Mouse (Mus musculus): Measurements from ENCODE around the gene Cep97.
"Not testable (repeated sequence)": the region's sequence is repeated elsewhere in the genome, so short reads cannot be mapped to it uniquely, and the experiment has no call there.

Cep97 gene

GRCm38 (mm10) chr16:55934453-55935037 is at the start of gene Cep97:
Gene Cep97 (minus strand): TSS chr16:55934855.
- DNase-seq (ENCODE audit: low spot score) = peak; percentile 86

DNA sequence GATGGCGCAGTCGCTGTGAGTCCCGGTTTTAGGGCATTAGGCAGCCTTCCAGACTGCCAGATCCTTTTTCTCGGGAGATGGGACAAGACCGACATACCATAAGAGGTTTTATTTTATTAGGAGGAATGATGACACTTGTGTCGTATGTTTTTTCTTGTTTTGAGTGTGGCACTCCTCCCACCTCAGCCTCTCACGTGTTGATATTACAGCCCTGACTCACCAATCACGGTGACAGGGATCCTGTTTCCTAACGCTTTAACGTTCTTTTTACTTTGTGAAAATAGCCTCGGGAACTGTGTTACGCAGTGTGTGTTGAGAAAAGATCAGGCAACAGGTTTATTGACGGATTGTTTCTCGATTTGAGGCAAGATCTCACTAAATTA is 40.2 kb upstream of the Cep97 start:
- no peak for DNase-seq (ENCODE audit: low spot score)

- DNase-seq (ENCODE audit: low spot score) = peak; percentile 91
Observed at GRCm38 (mm10) chr16:55974256-55974902, 39.7 kb upstream of the Cep97 start.

DNA sequence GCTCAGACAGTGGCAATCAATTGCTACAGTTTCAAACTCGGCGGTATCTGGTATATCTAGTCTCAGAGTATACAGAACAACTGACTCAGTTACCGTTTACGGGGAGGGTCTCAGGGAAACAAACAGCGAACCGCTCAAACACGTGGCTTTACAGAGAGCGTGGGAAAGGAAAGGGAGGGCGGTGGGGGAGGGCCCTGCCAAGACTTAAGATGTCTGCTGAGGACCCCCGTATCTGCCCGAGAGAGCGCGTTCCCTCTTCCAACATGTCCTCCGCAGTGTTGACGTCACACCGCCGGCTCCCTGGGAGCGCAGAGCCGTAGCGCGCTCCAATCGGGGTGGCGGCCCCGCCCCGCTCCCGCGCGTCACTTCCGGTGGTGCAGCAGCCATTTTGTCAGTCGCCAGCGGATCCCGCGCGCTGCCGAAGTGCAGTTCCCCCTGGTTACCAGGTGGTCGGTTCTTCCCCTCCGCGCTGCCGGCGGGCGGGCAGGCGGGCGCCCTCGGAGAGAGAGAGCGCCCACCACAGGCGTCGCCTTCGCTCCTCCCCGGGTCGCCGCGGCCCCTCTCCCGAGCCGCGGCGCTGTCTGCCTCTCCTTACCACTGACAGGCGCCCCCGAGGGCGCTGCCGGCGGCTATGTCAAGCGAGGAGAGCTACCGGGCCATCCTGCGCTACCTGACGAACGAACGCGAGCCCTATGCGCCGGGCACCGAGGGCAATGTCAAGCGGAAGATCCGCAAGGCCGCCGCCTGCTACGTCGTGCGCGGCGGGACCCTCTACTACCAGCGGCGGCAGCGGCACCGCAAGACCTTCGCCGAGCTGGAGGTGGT is 39.0 kb upstream of the Cep97 start, which contains the start of gene Zbtb11:
TSS of gene Zbtb11 (plus strand) at position 453 of the 825 bp plus-strand sequence.
- peak; percentile 97 for DNase-seq (ENCODE audit: low spot score)

DNA sequence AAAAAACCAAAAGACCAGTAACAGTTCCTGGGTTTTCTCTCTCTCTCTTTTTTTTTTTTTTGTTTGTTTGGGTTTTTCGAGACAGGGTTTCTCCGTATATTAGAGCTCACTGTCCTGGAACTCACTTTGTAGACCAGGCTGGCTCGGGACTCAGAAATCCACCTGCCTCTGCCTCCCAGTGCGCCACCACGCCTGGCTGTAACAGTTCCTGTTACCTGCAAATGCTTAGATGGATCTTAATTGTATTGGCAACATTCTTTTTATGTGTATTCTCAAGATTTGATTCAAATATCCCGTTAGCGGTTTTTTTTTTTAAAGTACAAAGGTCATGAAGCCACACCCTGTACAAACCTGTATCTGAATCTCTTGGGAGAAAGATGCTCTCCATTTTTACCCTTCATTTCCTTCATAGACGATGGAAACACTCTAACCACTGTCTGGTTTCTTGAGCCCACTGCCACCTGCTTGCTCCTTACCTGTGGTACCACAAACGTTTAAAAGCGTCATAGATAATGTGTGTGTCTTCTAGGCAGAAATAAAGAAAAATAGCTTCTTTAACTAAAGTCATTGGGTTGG is 38.1 kb upstream of the Cep97 start:
- no peak for DNase-seq (ENCODE audit: low spot score)

DNA sequence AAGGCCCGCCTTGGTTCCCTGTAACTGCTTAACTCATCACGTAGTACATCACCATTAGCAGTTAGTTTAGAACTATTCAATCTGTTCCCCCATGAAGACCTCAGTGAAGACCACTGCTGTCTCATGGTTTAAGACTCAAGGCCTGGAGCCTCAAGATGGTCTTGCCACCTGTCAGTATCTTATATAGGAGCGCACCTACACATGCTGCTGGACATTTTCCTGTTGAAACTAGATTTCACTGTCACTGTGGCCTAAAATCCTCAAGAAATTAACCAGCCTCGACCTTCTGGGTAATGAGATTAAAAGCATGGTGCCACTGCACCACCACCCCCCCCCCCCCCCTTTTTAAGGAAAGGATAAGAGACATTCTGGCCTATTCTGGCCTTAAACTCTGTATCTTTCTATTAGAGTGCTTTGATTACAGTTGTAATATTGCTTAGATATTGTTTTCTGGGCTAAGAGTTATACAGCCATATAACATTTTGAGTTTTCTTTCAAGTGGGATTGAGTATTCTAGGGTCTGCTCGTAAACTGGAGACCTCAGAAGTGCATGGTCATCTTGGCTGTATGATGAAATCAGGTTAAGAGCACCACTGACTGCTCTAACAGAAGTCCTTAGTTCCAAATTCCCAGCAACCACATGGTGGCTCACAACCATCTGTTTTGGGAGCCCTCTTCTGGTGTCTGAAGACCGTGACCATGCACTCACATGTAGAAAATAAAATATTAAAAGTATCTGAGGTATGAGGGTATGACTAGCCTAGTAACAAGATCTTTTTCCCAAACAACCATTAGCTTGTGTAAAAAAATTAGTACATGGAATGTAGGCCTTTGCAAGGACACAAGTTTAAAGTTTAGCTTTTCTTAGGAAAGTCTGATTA is 37.3 kb upstream of the Cep97 start:
- DNase-seq (ENCODE audit: low spot score) = peak; percentile 50

DNA sequence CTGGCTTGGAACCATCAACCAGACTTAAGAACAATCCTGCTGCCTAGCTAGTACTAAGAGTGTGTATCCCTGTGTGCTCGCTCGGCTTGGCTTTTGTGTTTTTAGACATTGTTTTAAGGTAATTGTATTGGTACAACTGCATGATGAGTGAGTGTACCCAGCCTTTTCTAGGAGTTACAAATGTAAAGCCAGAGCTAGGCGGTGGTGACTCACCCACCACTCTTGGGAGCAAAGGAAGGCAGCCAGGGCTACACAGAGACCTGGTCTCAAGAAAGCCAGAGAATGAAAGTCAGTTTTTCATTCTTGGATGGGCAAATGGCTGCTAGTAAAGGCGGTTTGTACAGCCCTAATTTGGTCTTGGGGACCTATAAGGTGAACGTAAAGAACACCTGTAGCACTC is 35.8 kb upstream of the Cep97 start:
- peak; percentile 47 for DNase-seq (ENCODE audit: low spot score)

DNA sequence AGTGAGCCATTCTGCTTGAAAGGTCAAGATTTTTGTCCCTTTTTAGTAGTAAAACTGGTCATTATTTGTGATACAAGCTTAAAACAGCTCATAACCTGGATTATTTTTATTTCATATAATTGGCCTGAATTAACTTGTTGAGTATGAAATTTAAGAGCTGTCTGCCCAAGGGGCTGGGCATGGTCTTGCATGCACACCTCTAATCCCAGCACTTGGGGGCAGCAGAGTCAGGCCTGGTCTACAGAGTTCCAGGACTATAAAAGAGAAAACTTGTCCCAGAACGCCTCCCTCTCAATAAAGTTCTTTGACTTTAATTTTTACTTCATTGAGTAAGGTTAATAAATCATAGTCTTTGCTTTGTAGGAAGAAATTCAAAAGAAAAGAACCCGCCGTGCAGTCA is 34.5 kb upstream of the Cep97 start:
- DNase-seq (ENCODE audit: low spot score) = peak; percentile 67

GRCm38 (mm10) chr16:55967221-55967620 is 32.6 kb upstream of the Cep97 start:
- DNase-seq (ENCODE audit: low spot score) = no peak

DNA sequence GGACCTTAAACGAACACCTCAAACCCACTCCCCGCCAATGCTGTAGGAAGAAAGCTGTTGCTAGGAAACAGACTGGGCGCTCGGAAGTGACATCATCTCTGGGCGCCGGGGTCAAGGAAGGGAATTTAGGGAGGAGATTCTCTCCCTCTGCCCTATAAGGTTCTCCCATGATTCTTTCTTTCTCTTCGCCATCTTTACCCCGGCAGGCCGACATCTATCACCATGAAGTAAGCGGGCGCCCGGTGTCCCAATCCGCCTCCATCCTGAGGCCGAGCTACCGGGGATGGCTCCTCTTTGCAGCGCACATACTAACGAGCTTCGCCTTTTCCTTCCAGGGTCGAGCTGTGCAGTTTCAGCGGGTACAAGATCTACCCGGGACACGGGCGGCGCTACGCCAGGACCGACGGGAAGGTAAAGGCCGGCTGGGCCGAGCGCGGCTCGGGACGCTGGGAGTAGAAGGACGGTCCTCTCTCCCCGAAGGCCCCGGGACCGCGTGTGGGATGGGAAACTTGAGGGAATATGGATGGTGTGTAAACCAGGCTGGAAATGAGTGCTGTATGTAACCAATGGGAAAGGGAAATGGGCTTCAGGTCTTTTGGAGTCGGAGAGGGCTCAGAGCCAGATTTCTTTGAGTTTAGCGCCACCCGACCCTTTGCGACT is 31.7 kb upstream of the Cep97 start, which contains the start of gene Rpl24:
TSS of gene Rpl24 (plus strand) at position 64 of the 660 bp plus-strand sequence.
- peak; percentile 91 for DNase-seq (ENCODE audit: low spot score)

- DNase-seq (ENCODE audit: low spot score) = peak; percentile 67
Observed at GRCm38 (mm10) chr16:55964126-55964949, 29.7 kb upstream of the Cep97 start.

DNA sequence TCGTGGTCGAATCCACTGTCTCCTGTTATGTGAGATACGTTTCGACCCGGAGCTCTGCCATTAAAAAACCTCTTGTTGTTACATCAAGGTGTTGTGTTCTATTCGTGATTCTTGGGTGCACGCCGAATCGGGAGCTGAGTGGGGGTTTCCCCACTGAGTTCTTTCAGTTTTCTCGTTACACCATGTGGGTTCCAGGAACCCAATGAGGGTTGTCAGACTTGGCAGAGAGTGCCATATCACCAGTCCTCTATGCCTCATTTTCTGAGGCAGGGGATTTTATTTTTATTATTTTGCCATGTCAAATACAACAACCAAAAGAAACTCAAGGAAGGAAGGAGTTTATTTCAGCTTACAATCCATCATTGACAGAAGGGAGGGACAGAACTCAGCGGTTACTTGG is 28.4 kb upstream of the Cep97 start:
- not testable (repeated sequence) for DNase-seq (ENCODE audit: low spot score)

- DNase-seq (ENCODE audit: low spot score) = not testable (repeated sequence)
Observed at GRCm38 (mm10) chr16:55954196-55954595, 19.5 kb upstream of the Cep97 start.

DNA sequence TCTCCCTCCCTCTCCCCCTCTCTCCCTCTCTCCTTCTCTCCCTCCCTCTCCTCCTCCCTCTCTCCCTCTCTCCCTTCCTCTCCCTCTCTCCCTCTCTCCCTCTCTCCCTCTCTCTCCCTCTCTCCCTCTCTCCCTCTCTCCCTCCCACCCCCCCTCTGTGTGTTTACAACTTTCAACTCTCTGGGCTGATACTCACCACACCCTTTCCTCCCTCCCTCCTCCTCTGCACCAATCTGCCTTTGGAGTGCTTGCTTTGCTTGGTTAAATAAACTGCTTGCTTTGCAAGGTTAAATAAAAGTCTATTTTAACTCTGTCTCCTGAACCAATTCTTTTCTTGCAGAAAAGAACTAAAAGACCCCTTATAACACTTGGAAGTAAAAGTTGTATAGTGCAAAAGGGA is 18.1 kb upstream of the Cep97 start:
- no peak for DNase-seq (ENCODE audit: low spot score)

DNA sequence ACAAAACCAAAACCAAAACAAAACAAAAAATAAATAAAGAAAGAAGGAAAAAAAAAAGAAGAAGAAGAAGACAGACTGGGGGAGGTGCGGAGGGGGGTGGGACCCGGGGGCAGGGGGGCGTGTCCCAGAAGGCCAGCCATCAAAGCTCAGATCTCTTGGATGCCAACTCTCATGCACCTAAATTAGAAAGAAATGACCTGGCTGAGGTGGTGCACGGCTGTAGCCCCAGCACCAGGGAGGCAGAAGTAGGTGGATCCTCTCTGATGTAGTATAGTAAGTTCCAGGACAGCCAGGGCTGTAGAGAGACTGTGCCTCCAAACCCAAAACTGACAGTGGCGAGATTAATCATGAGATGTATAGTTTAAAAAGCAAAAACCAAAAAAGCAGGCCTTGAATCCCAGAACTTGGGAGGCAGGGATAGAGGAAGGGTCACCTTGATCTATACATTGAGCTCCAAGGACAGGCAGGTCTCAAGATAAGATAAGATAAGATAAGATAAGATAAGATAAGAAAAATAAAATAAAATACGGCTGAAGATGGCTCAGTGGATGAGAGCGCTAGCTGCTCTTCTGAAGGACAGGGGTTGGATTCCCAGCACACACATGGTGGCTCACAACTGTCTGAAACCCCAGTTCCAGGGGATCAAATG is 17.1 kb upstream of the Cep97 start:
- DNase-seq (ENCODE audit: low spot score) = no peak

- peak; percentile 86 for DNase-seq (ENCODE audit: low spot score)
Observed at GRCm38 (mm10) chr16:55950946-55951678, 16.5 kb upstream of the Cep97 start.

- DNase-seq (ENCODE audit: low spot score) = no peak
Observed at GRCm38 (mm10) chr16:55950462-55950861, 15.8 kb upstream of the Cep97 start.

DNA sequence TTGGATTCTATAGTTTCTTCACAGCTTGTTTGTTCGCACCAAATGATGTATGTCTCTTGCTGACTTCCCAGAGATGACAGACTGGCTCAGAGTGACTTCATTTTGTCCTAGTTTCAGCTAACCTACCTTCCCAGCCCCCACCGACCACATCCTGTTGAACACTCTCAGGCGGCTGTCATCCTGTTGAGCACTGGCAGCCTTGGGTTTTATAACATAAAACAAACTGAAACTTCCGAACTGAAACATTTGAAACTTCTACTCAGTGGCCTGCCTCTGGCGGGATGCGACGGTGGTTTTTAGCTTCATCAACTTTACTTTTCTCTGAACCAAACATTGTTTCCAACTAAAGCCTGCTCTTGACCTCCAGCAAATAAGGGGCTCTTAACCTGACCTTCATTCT is 14.3 kb upstream of the Cep97 start:
- DNase-seq (ENCODE audit: low spot score) = no peak

DNA sequence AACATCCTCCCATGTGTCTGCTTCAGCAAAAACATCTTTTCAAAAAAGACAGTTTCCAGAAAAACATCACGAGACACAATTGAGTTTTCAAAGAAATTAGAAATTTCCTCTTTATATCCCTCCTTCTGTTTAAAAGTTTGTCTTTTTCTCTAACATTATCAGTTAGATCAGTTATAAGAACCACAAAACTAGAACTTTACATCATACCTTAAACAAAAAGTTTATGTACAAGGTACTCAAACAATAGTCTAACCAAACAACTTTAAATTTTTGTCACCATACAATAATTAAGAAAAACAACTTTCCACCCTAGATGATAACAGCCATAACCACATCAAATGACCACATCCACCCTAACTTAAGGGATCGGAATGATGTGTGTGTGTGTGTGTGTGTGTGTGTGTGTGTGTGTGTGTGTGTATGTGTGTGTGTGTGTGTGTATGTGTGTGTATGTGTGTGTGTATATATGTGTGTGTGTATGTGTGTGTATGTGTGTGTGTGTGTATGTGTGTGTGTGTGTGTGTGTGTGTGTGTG is 13.3 kb upstream of the Cep97 start:
- not testable (repeated sequence) for DNase-seq (ENCODE audit: low spot score)
